Mouse (Mus musculus) neural tube, embryonic 11.5 days (tissue): ENCODE measurements around the gene Yju2. TPM values are rescaled to one million over a fixed set of nuclear protein-coding genes. Genes with fewer than 3 reads are reported as not detected.

ENCODE experiments used
- ATAC-seq: fragments of 200-750 bp; cut with Nextera tagmentation; 2 replicates; pipeline ENCODE4 v1.8.0; 2017; ENCODE audit warnings: moderate number of reproducible peaks, mild to moderate bottlenecking, moderate TSS enrichment, moderate library complexity; ENCODE audit not compliant: insufficient read depth, low FRiP score, low TSS enrichment
- DNase-seq: peaks from one replicate; pipeline ENCODE4 v3.0.0-alpha.2; 2015; ENCODE audit warnings: low spot score
- H3K27ac ChIP-seq: fragments of 300-500 bp; sonication (generic); 2 replicates; pipeline ENCODE4 v1.5.1; 2014; ENCODE audit warnings: low read depth, mild to moderate bottlenecking, low read length
- H3K27me3 ChIP-seq: fragments of 300-500 bp; sonication (generic); 2 replicates; pipeline ENCODE4 v1.6.1; 2014; ENCODE audit warnings: mild to moderate bottlenecking, low read length, mixed read lengths; ENCODE audit not compliant: control insufficient read depth, insufficient read depth
- H3K36me3 ChIP-seq: fragments of 300-500 bp; sonication (generic); 2 replicates; pipeline ENCODE4 v1.6.1; 2014; ENCODE audit warnings: mild to moderate bottlenecking, low read length, moderate library complexity, mixed read lengths; ENCODE audit not compliant: control insufficient read depth, insufficient read depth
- H3K4me1 ChIP-seq: fragments of 300-500 bp; sonication (generic); 2 replicates; pipeline ENCODE4 v1.6.1; 2014; ENCODE audit warnings: low read length, mixed read lengths; ENCODE audit not compliant: control insufficient read depth, insufficient read depth
- H3K4me2 ChIP-seq: fragments of 300-500 bp; sonication (generic); 2 replicates; pipeline ENCODE4 v1.6.1; 2014; ENCODE audit warnings: low read depth, mild to moderate bottlenecking, moderate library complexity
- H3K4me3 ChIP-seq: fragments of 300-500 bp; sonication (generic); 2 replicates; pipeline ENCODE4 v1.5.1; 2014; ENCODE audit warnings: low read depth, low read length
- H3K9ac ChIP-seq: fragments of 300-500 bp; sonication (generic); 2 replicates; pipeline ENCODE4 v1.6.1; 2014; ENCODE audit warnings: mild to moderate bottlenecking, low read length
- H3K9me3 ChIP-seq: fragments of 300-500 bp; sonication (generic); 2 replicates; pipeline ENCODE4 v1.6.1; 2016; ENCODE audit warnings: low read length; ENCODE audit not compliant: control insufficient read depth
- WGBS: fragments of 180-500 bp; shearing (Covaris S2); extraction: QIAGEN DNeasy Blood & Tissue Kit; methylation state at CpG from one replicate; pipeline ENCODE4 v1.1.7; 2014; 5-methylcytosine and 5-hydroxymethylcytosine counted together
- polyA plus RNA-seq: library from polyadenylated mRNA; unstranded; fragments of >200 nt; fragmentation: Nextera tagmentation; extraction: Ambion mirVana; gene quantifications from 2 replicates; pipeline ENCODE4 v1.2.1, GENCODE M21; 2014

The Yju2 gene
- polyA plus RNA-seq, 1 experiment from 2014 or later, result 25.1 TPM

DNA sequence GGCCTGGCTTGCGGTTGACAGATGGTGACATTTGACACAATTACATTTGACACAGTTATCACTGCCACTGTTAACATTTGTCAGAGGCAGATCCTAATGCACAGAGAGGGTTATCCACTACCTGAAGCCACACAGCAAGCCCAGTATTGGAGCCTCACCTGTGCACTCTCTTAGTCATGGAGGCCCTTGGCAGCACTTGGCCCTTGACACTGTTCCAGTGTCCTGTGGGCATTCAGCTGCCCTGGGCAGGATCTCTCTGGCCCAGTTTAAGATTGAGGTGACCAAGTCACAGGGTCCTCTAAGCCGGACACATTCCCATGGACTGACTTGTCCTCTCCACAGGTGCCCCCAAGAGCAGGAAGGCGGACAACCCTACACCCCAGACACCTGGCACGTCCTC lies 8.3 kb downstream of the Yju2 start:
- H3K4me2 ChIP-seq, result no peak overlapping the region
- ATAC-seq, result no peak
- 94% methylated on average over 4 of the region's 4 CpGs for WGBS
- no peak overlapping the region for H3K4me3 ChIP-seq
- H3K27ac ChIP-seq, result no peak overlapping the region
- peaks cover 2% of the 10 kb centered on the region for H3K36me3 ChIP-seq
- no peaks in the 10 kb centered on the region for H3K27me3 ChIP-seq
- DNase-seq, result no peak
- H3K4me1 ChIP-seq, result peaks cover 17% of the 10 kb centered on the region
- H3K9ac ChIP-seq, result no peak overlapping the region
- no peaks in the 10 kb centered on the region for H3K9me3 ChIP-seq

DNA sequence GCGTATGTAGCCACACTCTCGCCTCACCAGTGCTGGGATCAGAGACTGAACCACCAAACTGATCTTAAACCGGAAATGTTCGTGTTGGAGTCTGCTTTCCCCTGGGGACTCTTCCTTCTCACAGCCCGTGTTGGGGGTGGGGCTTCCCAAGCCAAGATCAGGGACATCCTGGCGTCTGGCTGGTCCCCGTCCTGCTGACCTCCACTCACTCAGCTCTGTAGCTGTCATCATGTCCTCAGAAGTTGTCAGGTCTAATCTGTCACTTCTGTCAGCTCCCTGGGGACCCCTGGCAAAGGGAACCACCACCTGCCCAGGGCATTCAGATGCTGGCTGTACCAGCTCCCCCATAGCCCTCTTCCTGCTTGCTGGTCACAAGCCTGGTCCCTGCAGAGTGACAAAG lies 9.3 kb downstream of the Yju2 start:
- Histone ChIP-seq H3K9me3 (no peaks in the 10 kb centered on the region), H3K27me3 (no peaks in the 10 kb centered on the region), H3K9ac (no peak overlapping the region), H3K4me1 (peaks cover 17% of the 10 kb centered on the region), H3K4me2 (no peak overlapping the region), H3K4me3 (no peak overlapping the region), H3K36me3 (peaks cover 2% of the 10 kb centered on the region), H3K27ac (peak overlapping the region; percentile 23; the same call in 1 of the 2 replicates)
- DNase-seq, result no peak
- WGBS, result 61% methylated on average over 7 of the region's 7 CpGs
- no peak for ATAC-seq

DNA sequence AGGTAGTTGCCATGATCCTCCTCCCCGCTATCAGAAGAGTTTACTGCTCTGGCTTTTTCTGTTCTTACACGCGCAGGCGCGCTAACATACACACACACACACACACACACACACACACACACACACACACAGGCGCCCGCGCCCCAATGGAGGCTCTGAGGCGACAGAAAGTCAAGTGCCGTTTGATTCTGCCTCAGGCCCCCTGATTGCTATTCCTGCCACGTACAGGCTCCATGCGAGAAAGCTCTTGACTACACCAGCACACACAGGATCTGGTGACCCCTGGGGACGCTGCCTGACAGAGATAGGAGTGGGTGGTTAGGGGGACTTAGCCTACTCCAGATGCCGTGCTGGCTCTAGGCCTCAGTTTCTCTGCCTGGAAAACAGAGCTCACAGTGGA lies 10.7 kb downstream of the Yju2 start:
- no peaks in the 10 kb centered on the region for H3K9me3 ChIP-seq
- no peak overlapping the region for H3K4me3 ChIP-seq
- DNase-seq (peak; percentile 89), ATAC-seq (peak; percentile 67)
- peaks cover 4% of the 10 kb centered on the region for H3K36me3 ChIP-seq
- H3K9ac ChIP-seq, result peak overlapping the region; percentile 90; the same call in 1 of the 2 replicates
- WGBS, result 40% methylated on average over 14 of the region's 14 CpGs
- peak overlapping the region; percentile 74; the same call in 1 of the 2 replicates for H3K4me2 ChIP-seq
- peak overlapping the region; percentile 84 for H3K27ac ChIP-seq
- peaks cover 17% of the 10 kb centered on the region for H3K4me1 ChIP-seq
- no peaks in the 10 kb centered on the region for H3K27me3 ChIP-seq

DNA sequence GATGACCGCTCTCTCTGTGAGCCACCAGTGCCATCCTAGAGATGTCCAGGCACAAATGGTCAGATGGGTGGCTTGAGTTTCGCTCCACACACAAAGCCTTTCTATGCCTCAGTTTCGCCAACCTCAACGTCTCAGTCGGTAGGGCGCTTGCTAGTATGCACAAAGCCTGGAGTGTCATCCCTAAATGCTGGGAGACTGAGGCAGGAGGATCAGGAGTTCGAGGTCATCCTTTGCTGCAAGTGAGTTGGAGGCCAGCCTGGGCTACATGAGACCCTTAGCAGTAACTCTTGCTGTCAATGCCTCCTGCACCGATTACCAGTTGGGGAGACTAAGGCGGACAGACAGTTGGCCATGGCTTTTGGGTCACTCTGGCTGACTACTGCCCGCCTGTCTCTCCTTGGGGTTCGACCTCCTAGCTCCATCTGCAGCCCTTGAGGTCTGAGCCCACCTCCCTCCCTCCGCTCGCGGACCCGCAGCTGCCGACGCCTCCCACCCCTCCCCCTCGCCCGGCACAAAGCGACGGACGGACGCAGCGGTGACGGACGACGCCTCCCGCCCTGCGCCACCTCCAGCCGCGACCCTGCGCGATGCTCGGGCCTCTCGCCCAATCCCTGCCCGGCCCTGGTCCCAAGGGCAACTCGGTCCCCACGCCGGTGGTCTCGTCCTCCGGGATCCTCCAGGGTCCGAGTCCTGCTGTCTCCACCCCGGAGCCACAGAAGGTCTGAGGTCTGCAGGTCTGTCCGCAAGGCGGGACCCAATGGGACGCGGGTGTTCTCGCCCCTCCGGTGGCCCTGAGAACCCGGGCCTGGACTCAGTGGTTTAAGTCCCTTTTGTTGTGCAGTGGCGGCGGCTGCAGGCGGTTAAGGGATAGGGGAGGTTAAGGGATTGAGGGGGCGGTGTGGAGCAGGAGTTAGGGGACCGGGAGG lies 11.3 kb downstream of the Yju2 start, which contains the start of gene Shd:
Shd (plus strand) TSS at position 502 of the 926 bp plus-strand sequence.
- Histone ChIP-seq H3K4me2 (peak within 1 kb of the TSS; percentile 74), H3K4me1 (peaks cover 17% of the 10 kb centered on the region), H3K4me3 (peak within 1 kb of the TSS; percentile 53), H3K27ac (peak within 1 kb of the TSS; percentile 84), H3K27me3 (no peaks in the 10 kb centered on the region), H3K9ac (peak within 1 kb of the TSS; percentile 90), H3K9me3 (no peaks in the 10 kb centered on the region), H3K36me3 (peaks cover 3% of the 10 kb centered on the region)
- DNase-seq (peak; percentile 88), ATAC-seq (peak; percentile 73)
- 10% methylated on average over 50 of the region's 55 CpGs for WGBS

DNA sequence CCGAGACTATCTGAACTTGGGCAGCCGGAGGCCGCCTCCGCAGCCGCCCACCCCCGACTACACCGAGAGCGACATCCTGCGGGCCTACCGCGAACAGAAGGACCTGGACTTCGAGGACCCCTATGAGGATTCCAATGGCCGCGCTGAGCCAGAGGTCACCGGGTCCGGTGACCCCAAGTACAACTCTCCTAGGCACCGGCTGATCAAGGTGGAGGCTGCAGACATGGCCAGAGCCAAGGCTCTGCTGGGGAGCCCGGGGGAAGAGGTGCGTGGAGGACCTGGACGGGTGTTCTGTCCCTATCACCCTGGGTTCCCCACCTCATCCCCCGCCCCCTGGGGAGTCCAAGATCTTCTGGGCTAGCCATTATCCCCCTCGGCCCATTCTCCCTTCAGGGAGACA lies 12.6 kb downstream of the Yju2 start:
- Histone ChIP-seq H3K4me1 (peaks cover 20% of the 10 kb centered on the region), H3K4me3 (peak overlapping the region; percentile 53), H3K36me3 (peaks cover 3% of the 10 kb centered on the region; the same call in 1 of the 2 replicates)

DNA sequence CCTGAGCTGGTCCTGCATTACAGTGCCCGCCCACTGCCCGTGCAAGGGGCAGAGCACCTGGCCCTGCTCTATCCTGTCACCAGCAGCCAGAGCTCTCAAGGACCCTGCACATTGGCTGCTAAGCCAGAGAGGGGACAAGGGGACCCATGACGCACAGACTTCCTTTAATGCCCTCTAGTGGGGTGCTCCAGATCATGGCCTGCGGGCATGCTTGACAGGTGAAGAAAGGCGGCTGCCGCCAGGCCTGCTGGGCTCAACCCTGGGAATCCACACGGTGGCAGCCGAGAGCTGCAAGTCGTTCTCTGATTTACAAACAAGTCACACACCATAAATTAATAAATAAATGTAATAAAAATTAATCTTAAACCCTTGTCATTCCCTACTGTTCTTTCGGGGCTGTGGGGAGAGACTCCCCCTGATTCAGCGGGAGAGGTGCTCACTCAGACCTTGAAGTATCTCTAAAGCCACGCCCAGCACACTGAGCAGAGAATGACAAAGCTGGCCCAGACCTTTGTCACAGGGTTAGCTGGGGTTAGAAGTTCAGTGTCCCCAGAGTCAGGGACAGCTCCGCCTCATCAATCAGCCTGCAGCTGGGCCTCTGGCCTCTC lies 17.5 kb downstream of the Yju2 start:
- Histone ChIP-seq H3K27me3 (no peaks in the 10 kb centered on the region), H3K9me3 (no peaks in the 10 kb centered on the region), H3K4me3 (no peak overlapping the region), H3K4me2 (no peak overlapping the region), H3K9ac (no peak overlapping the region), H3K4me1 (peaks cover 14% of the 10 kb centered on the region), H3K27ac (peak overlapping the region; percentile 62; the same call in 1 of the 2 replicates), H3K36me3 (peaks cover 3% of the 10 kb centered on the region; the same call in 1 of the 2 replicates)
- DNase-seq, result peak; percentile 78
- WGBS, result 17% methylated on average over 13 of the region's 13 CpGs
- peak; percentile 70 for ATAC-seq

More for the DNA sequence above, 12.6 kb downstream of the Yju2 start:
- WGBS, result 24% methylated on average over 22 of the region's 22 CpGs
- Histone ChIP-seq H3K9me3 (no peaks in the 10 kb centered on the region), H3K27ac (no peak overlapping the region), H3K9ac (peak overlapping the region; percentile 90), H3K27me3 (no peaks in the 10 kb centered on the region), H3K4me2 (peak overlapping the region; percentile 74)
- DNase-seq (no peak), ATAC-seq (no peak)

DNA sequence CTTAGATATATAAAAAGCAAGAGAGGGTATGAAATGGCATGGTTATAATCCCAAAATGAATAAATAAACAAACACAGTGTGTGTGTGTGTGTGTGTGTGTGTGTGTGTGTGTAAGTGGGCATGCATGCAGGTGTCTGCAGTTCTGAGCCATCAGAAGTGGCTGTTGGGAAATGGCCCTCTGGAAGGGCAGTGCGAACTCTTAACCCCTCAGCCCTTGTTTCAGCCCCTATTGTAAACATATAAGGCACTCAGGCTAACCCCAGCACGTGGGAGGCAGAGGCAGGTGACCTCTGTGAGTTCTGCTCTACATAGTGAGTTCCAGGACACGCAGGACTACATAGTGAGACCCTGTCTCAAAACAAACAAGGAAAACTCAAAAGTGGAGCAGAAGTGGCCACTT lies 18.4 kb downstream of the Yju2 start:
- no peak overlapping the region for H3K4me3 ChIP-seq
- H3K4me1 ChIP-seq, result peaks cover 9% of the 10 kb centered on the region
- H3K4me2 ChIP-seq, result no peak overlapping the region
- no peak overlapping the region for H3K9ac ChIP-seq
- DNase-seq (no peak), ATAC-seq (no peak)
- H3K27ac ChIP-seq, result peak overlapping the region; percentile 8; the same call in 1 of the 2 replicates
- H3K36me3 ChIP-seq, result peaks cover 3% of the 10 kb centered on the region; the same call in 1 of the 2 replicates
- H3K27me3 ChIP-seq, result no peaks in the 10 kb centered on the region
- WGBS, result 50% methylated on average over 3 of the region's 3 CpGs
- H3K9me3 ChIP-seq, result no peaks in the 10 kb centered on the region

DNA sequence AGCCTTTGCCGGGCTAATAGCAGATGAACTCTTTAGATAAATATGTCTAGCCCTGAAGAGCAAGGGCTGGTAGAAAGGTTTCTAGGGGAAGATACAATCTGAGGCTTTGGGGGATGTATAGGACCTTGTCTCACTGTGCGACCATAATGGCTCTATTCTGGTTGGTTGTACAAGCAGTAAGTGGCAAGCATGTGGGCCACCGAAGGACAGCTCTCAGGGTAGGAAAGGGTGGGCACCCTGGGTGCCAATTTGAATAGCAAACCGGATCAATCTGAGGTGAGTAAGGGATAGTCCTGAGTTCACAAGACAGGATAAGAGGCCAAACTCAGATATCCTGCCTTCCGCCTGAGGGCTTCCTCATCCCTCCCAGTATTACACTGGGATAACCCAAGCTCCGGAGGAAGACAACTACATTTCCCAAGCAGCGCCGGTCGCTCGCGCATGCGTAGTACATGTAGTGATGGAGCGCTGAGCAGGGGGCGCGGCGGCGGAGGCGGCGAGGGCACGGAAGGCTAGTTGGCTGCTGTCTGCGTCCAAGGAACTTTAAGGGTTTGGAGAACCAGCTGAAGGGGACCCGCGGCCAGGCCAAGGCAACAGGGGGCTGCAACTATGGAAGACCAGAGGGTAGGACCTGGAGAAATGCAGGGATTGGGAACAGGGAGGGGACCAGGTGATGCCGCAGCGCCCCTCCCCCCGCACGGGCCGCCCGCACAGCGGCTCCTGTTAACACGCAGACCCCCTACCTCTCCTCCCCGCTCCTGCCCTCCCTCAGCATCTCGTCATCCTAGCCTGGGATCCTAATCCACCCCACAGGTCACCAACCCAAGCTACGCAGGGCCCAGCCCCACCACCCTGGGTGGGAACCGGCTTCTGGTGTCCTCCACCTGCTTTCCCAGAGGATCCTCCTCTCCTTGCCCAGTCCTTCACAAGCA lies 27.4 kb downstream of the Yju2 start, which contains the start of gene Fsd1:
Fsd1 (plus strand) TSS at position 480 of the 932 bp plus-strand sequence.
- 9% methylated on average over 35 of the region's 35 CpGs for WGBS
- Histone ChIP-seq H3K4me3 (peak within 1 kb of the TSS; percentile 62), H3K27me3 (no peaks in the 10 kb centered on the region), H3K36me3 (no peaks in the 10 kb centered on the region; the same call in 1 of the 2 replicates), H3K9me3 (no peaks in the 10 kb centered on the region), H3K9ac (peak within 1 kb of the TSS; percentile 69), H3K4me2 (peak within 1 kb of the TSS; percentile 83), H3K27ac (no peak within 1 kb of the TSS), H3K4me1 (peaks cover 8% of the 10 kb centered on the region; the same call in 1 of the 2 replicates)
- ATAC-seq (peak; percentile 81), DNase-seq (peak; percentile 85)
